Mouse (Mus musculus) myocyte (in vitro differentiated cells): ENCODE measurements around the gene Nup107. TPM values are rescaled to one million over a fixed set of nuclear protein-coding genes. Genes with fewer than 3 reads are reported as not detected.

Source experiments
- H3K27me3 ChIP-seq: one replicate; pipeline ENCODE4 v1.6.1; 2011; ENCODE audit not compliant: control insufficient read depth, insufficient read depth, insufficient read length
- H3K36me3 ChIP-seq: one replicate; pipeline ENCODE4 v1.6.1; 2011; ENCODE audit not compliant: control insufficient read depth, insufficient read depth
- H3K4me2 ChIP-seq: one replicate; pipeline ENCODE4 v1.6.1; 2011; ENCODE audit warnings: low read depth, control low read depth
- H3K4me3 ChIP-seq: one replicate; pipeline ENCODE4 v1.5.1; 2011; ENCODE audit warnings: mild to moderate bottlenecking, control low read depth, moderate library complexity
- H3K79me2 ChIP-seq: one replicate; pipeline ENCODE4 v1.6.1; 2011; ENCODE audit not compliant: control insufficient read depth, insufficient read depth
- H3ac ChIP-seq: one replicate; pipeline ENCODE4 v1.6.1; 2011; ENCODE audit not compliant: control insufficient read depth, insufficient read length
- CEBPB ChIP-seq: IDR thresholded peaks from 2 replicates; pipeline ENCODE4 v1.6.1; 2011; ENCODE audit warnings: mild to moderate bottlenecking, moderate library complexity; ENCODE audit not compliant: poor library complexity, insufficient read depth, severe bottlenecking
- E2F4 ChIP-seq: IDR thresholded peaks from one replicate; pipeline ENCODE4 v1.6.1; 2011; ENCODE audit warnings: mild to moderate bottlenecking, control low read depth, moderate library complexity; ENCODE audit not compliant: insufficient read depth
- MAX ChIP-seq: IDR thresholded peaks from one replicate; pipeline ENCODE4 v1.6.1; 2011; ENCODE audit warnings: low read depth, mild to moderate bottlenecking, control low read depth
- MYOD1 ChIP-seq, 3 experiments: IDR thresholded peaks; one replicate each; pipeline ENCODE4 v1.6.1; 2011; ENCODE audit warnings: control low read depth in 2 of 3, low read depth in 2 of 3, mild to moderate bottlenecking in 2 of 3, moderate library complexity in 1 of 3; ENCODE audit not compliant: insufficient read length in 2 of 3, control insufficient read depth in 1 of 3
- MYOG ChIP-seq, 3 experiments: IDR thresholded peaks; one replicate each; pipeline ENCODE4 v1.6.1; 2011; ENCODE audit warnings: control low read depth in 2 of 3, low read depth in 2 of 3, mild to moderate bottlenecking in 2 of 3; ENCODE audit not compliant: insufficient read length in 2 of 3, control insufficient read depth in 1 of 3, insufficient read depth in 1 of 3
- POLR2A ChIP-seq: IDR thresholded peaks from one replicate; pipeline ENCODE4 v1.6.1; 2011; ENCODE audit warnings: low read depth, mild to moderate bottlenecking, control low read depth, moderate library complexity; ENCODE audit not compliant: insufficient read length
- POLR2AphosphoS2 ChIP-seq: IDR thresholded peaks from one replicate; pipeline ENCODE4 v1.6.1; 2011; ENCODE audit warnings: low read depth, control low read depth; ENCODE audit not compliant: insufficient read length
- REST ChIP-seq: IDR thresholded peaks from one replicate; pipeline ENCODE4 v1.6.1; 2011; ENCODE audit warnings: mild to moderate bottlenecking, control low read depth, moderate library complexity; ENCODE audit not compliant: insufficient read depth, insufficient read length
- SRF ChIP-seq: IDR thresholded peaks from one replicate; pipeline ENCODE4 v1.6.1; 2011; ENCODE audit warnings: low read depth; ENCODE audit not compliant: control insufficient read depth, insufficient read length
- TCF12 ChIP-seq: IDR thresholded peaks from one replicate; pipeline ENCODE4 v1.6.1; 2011; ENCODE audit warnings: mild to moderate bottlenecking, control low read depth; ENCODE audit not compliant: poor library complexity, insufficient read depth, severe bottlenecking
- TCF3 ChIP-seq: IDR thresholded peaks from one replicate; pipeline ENCODE4 v1.6.1; 2011; ENCODE audit warnings: low read depth, control low read depth; ENCODE audit not compliant: insufficient read length
- USF1 ChIP-seq: IDR thresholded peaks from one replicate; pipeline ENCODE4 v1.6.1; 2011; ENCODE audit warnings: low read depth, mild to moderate bottlenecking, control low read depth, moderate library complexity
- polyA plus RNA-seq: library from polyadenylated mRNA; unstranded; fragments of >200 nt; fragmentation: generic; extraction: Trizol; gene quantifications from one replicate; pipeline ENCODE4 v1.2.1, GENCODE M21; 2012; ENCODE audit warnings: missing spikeins

Gene Nup107
- polyA plus RNA-seq, 1 experiment = 16.8 TPM

DNA sequence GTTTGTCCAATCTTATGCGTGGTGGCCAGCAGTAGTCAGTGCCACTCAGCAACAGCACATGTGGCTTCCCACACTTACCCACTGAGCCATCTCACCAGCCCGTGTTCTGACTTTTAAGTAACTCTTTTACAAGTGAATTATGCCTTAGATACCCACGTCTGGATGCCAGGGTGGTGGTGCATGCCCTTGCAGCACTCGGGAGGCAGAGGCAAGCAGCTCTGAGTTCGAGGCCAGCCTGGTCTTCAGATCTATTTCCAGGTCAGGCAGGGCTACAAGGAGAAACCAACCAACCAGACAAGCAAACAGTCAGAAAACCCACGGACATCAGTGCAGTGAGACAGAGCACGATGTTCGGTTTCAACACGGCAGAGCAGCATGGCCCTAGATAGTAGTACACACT lies 9.4 kb upstream of the Nup107 start:
- no peak overlapping the region for H3K4me2 ChIP-seq
- no peaks in the 10 kb centered on the region for H3K27me3 ChIP-seq
- TF ChIP-seq POLR2AphosphoS2 = no peak
- no peak for TF ChIP-seq POLR2A
- TF ChIP-seq SRF = no peak
- H3K79me2 ChIP-seq = no peaks in the 10 kb centered on the region
- H3K36me3 ChIP-seq = no peaks in the 10 kb centered on the region
- H3K4me3 ChIP-seq = no peak overlapping the region
- no peak overlapping the region for H3ac ChIP-seq

DNA sequence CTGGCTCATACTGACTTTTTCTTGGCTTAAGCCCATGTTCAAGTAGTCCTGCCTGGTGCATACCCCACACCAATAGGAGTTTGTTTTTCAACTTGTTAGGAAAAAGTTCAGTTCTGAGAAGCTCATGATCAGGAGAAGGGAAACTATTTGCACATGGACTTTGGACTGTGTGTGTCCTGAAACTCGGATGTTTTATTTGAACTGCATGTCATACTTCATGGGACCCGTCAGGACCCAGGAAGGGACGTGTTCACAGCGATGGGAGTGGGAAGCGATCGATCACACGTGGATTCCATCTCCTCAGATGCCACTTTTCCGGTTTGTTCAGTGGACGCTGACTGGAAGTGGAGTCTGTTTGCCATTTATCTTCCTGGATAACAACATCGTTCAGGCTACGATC lies 7.3 kb upstream of the Nup107 start:
- Histone ChIP-seq H3K4me3 (no peak overlapping the region), H3ac (no peak overlapping the region), H3K79me2 (no peaks in the 10 kb centered on the region), H3K27me3 (no peaks in the 10 kb centered on the region), H3K36me3 (no peaks in the 10 kb centered on the region), H3K4me2 (no peak overlapping the region)
- no peak for TF ChIP-seq POLR2AphosphoS2
- TF ChIP-seq TCF12 = no peak
- no peak for TF ChIP-seq USF1
- TF ChIP-seq SRF = no peak
- no peak for TF ChIP-seq MYOD1 (IDR thresholded peaks at IDR 0.05; ENCODE audit: control insufficient read depth in 1 of 3, insufficient read length in 2 of 3, low read depth in 2 of 3)
- TF ChIP-seq MAX = no peak
- TF ChIP-seq E2F4 = no peak
- no peak for TF ChIP-seq CEBPB
- TF ChIP-seq TCF3 = no peak
- TF ChIP-seq MYOG (IDR thresholded peaks at IDR 0.05; ENCODE audit: control insufficient read depth in 1 of 3, insufficient read depth in 1 of 3, insufficient read length in 2 of 3, low read depth in 2 of 3) = no peak
- TF ChIP-seq POLR2A = no peak
- no peak for TF ChIP-seq REST

DNA sequence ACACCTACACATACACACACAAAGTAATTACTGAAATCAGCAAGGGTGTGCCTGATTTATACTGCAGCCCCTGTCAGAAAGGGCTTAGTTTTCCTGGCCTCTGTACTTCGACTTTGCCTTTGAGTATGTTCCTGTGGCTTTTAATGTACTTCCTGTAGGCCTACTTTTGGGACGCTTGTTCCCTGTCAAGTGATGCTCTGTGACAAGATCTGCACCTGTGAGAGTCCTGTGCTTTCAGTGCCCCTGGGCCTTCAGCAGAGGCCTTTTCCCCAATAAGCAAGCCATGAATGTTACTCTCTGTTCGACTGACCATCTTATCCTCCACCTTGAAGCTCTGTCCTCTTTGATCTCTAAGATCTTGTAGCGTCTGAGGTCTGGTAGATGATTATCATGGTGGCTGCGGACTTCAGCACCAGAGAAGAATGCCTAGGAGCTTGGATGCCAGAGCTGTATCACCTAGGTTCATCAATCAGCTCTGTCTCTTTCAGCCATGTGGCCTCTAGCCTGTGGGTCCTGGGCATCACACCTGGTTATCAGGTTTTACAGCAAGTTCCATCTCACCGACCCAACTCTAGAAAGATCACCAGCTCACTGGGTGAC lies 6.0 kb upstream of the Nup107 start:
- Histone ChIP-seq H3K4me2 (no peak overlapping the region), H3K27me3 (no peaks in the 10 kb centered on the region), H3K79me2 (no peaks in the 10 kb centered on the region), H3K36me3 (no peaks in the 10 kb centered on the region), H3K4me3 (no peak overlapping the region), H3ac (no peak overlapping the region)
- TF ChIP-seq MYOD1 (IDR thresholded peaks at IDR 0.05; ENCODE audit: control insufficient read depth in 1 of 3, insufficient read length in 2 of 3, low read depth in 2 of 3) (no peak), MYOG (IDR thresholded peaks at IDR 0.05; ENCODE audit: control insufficient read depth in 1 of 3, insufficient read depth in 1 of 3, insufficient read length in 2 of 3, low read depth in 2 of 3) (no peak), POLR2AphosphoS2 (no peak), REST (no peak), SRF (no peak), USF1 (no peak), E2F4 (no peak), TCF12 (no peak), POLR2A (no peak), MAX (no peak), TCF3 (no peak), CEBPB (no peak)

DNA sequence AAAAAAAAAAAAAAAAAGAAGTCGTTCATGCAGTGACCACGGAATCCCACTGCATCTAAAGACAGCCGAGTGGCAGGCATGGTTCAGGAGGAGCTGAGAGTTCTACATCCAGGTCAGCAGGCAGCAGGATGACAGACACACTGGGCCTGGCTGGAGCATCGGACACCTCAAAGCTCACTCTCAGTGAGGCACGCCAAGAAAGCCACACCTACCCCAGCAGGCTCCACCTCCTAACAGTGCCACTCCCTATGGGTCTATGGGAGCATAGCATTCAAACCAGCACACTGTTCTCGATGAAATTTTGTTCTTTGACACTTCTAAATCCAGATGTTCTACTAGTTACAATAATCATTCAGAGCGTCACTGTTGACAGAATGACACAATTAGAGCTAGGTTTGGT lies 5.2 kb upstream of the Nup107 start:
- no peak overlapping the region for H3K4me2 ChIP-seq
- H3K36me3 ChIP-seq = no peaks in the 10 kb centered on the region
- H3ac ChIP-seq = no peak overlapping the region
- no peaks in the 10 kb centered on the region for H3K27me3 ChIP-seq
- H3K79me2 ChIP-seq = no peaks in the 10 kb centered on the region
- no peak overlapping the region for H3K4me3 ChIP-seq
- TF ChIP-seq TCF12 (no peak), SRF (no peak), E2F4 (no peak), POLR2AphosphoS2 (no peak), POLR2A (no peak), TCF3 (no peak), MYOD1 (IDR thresholded peaks at IDR 0.05; ENCODE audit: control insufficient read depth in 1 of 3, insufficient read length in 2 of 3, low read depth in 2 of 3) (no peak), USF1 (no peak), CEBPB (no peak), MYOG (IDR thresholded peaks at IDR 0.05; ENCODE audit: control insufficient read depth in 1 of 3, insufficient read depth in 1 of 3, insufficient read length in 2 of 3, low read depth in 2 of 3) (no peak), MAX (no peak), REST (no peak)

DNA sequence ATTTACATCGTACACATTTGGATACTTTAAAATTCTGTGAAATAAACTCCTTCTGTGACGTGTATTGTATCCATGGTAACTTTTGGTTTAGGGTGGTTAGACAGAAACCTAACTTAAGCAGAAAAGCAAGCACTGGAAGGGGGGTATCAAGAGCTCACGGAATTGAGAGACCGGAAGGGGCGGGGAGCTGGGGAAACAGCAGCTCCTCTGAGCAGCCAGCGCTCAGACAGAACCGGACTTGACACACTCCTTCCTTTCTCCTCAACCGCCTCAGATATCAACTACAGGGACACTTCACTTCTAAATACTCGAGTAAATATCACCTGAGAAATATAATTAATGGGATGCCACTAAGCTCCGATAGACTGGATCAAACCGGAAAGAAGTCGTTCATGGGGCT lies 4.6 kb upstream of the Nup107 start:
- Histone ChIP-seq H3K36me3 (no peaks in the 10 kb centered on the region), H3ac (no peak overlapping the region), H3K79me2 (no peaks in the 10 kb centered on the region), H3K4me3 (no peak overlapping the region), H3K27me3 (no peaks in the 10 kb centered on the region), H3K4me2 (no peak overlapping the region)
- TF ChIP-seq E2F4 (no peak), POLR2AphosphoS2 (no peak), POLR2A (no peak), SRF (no peak), REST (no peak), MYOD1 (IDR thresholded peaks at IDR 0.05; ENCODE audit: control insufficient read depth in 1 of 3, insufficient read length in 2 of 3, low read depth in 2 of 3) (no peak), MAX (no peak), TCF12 (no peak), MYOG (IDR thresholded peaks at IDR 0.05; ENCODE audit: control insufficient read depth in 1 of 3, insufficient read depth in 1 of 3, insufficient read length in 2 of 3, low read depth in 2 of 3) (no peak), CEBPB (no peak), TCF3 (no peak)
